Mouse (Mus musculus) stomach, postnatal 0 days (tissue): ENCODE results near the gene Rab17. TPM values are rescaled to one million over a fixed set of nuclear protein-coding genes. Genes with fewer than 3 reads are reported as not detected.

Experiments
- ATAC-seq: fragments of 200-750 bp; cut with Nextera tagmentation; 2 replicates; pipeline ENCODE4 v1.8.0; 2017; ENCODE audit not compliant: low FRiP score, low TSS enrichment
- DNase-seq: peaks from one replicate; pipeline ENCODE4 v3.0.0-alpha.2; 2016; ENCODE audit warnings: low spot score
- H3K27ac ChIP-seq: fragments of 300-500 bp; sonication (generic); replicated peaks from 2 replicates; pipeline ENCODE4 v1.5.1; 2014; ENCODE audit warnings: mild to moderate bottlenecking, control low read depth
- H3K27me3 ChIP-seq: fragments of 300-500 bp; sonication (generic); 2 replicates; pipeline ENCODE4 v1.6.1; 2014; ENCODE audit warnings: low read length; ENCODE audit not compliant: control insufficient read depth, insufficient read depth
- H3K36me3 ChIP-seq: fragments of 300-500 bp; sonication (generic); 2 replicates; pipeline ENCODE4 v1.6.1; 2014; ENCODE audit warnings: low read length, mixed read lengths; ENCODE audit not compliant: control insufficient read depth, insufficient read depth
- H3K4me1 ChIP-seq: fragments of 300-500 bp; sonication (generic); replicated peaks from 2 replicates; pipeline ENCODE4 v1.6.1; 2014; ENCODE audit warnings: antibody characterized with exemption; ENCODE audit not compliant: control insufficient read depth, insufficient read depth
- H3K4me2 ChIP-seq: fragments of 300-500 bp; sonication (generic); replicated peaks from 2 replicates; pipeline ENCODE4 v1.6.1; 2014; ENCODE audit warnings: low read depth, mild to moderate bottlenecking, control low read depth, moderate library complexity
- H3K4me3 ChIP-seq: fragments of 300-500 bp; sonication (generic); 2 replicates; pipeline ENCODE4 v1.5.1; 2014; ENCODE audit warnings: low read depth, low read length, control low read depth
- H3K9ac ChIP-seq: fragments of 300-500 bp; sonication (generic); 2 replicates; pipeline ENCODE4 v1.6.1; 2014; ENCODE audit warnings: mild to moderate bottlenecking, low read length, control low read depth, mixed read lengths
- H3K9me3 ChIP-seq: fragments of 300-500 bp; sonication (generic); 2 replicates; pipeline ENCODE4 v1.6.1; 2016; ENCODE audit warnings: low read length; ENCODE audit not compliant: control insufficient read depth
- CTCF ChIP-seq: IDR thresholded peaks from 2 replicates; pipeline ENCODE4 v1.5.1; 2016; ENCODE audit warnings: antibody characterized with exemption, low read depth, mild to moderate bottlenecking, moderate library complexity
- EP300 ChIP-seq: optimal IDR thresholded peaks from 2 replicates; pipeline ENCODE3; 2016; ENCODE audit warnings: antibody characterized with exemption
- WGBS: fragments of 180-500 bp; shearing (Covaris S2); extraction: QIAGEN DNeasy Blood & Tissue Kit; methylation state at CpG from one replicate; pipeline ENCODE4 v1.1.7; 2014; 5-methylcytosine and 5-hydroxymethylcytosine counted together
- polyA plus RNA-seq: library from polyadenylated mRNA; unstranded; fragments of >200 nt; fragmentation: Nextera tagmentation; extraction: Ambion mirVana; gene quantifications from 2 replicates; pipeline ENCODE4 v1.2.1, GENCODE M21; 2015

Rab17 gene
- polyA plus RNA-seq, 1 experiment from 2014 or later: 5.7 TPM

GRCm38 (mm10) chr1:90956245-90957096 lies 13.0 kb downstream of the Rab17 start:
- H3K36me3 ChIP-seq: no peaks in the 10 kb centered on the region
- DNase-seq: peak; percentile 67
- TF ChIP-seq CTCF (peak; percentile 90), EP300 (no peak)
- no peak overlapping the region for H3K4me2 ChIP-seq
- H3K4me3 ChIP-seq: no peak overlapping the region
- no peaks in the 10 kb centered on the region for H3K27me3 ChIP-seq
- no peaks in the 10 kb centered on the region for H3K4me1 ChIP-seq
- H3K27ac ChIP-seq: no peak overlapping the region
- H3K9me3 ChIP-seq: no peaks in the 10 kb centered on the region
- no peak overlapping the region for H3K9ac ChIP-seq
- 31% methylated on average over 7 of the region's 7 CpGs for WGBS
- ATAC-seq: peak; percentile 79

DNA sequence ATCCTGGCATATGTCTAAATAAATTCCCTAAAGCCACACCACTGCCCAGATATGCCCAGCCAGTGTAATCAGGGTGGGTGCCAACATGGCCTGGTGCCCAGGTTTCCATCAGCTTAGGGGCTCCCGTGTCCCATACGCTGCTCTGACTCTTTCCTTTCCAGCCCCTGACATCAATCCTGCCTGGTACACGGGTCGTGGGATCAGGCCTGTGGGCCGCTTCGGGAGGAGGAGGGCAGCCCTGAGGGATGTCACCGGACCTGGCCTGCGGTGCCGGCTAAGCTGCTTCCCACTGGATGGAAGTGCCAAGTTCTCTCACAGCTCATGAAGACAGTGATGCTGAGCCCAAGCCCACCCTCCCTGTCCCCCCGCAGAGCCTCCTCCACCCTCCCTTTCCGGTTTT lies 15.8 kb downstream of the Rab17 start:
- ATAC-seq: no peak
- no peak for TF ChIP-seq CTCF
- no peak for TF ChIP-seq EP300
- H3K9ac ChIP-seq: no peak overlapping the region
- no peaks in the 10 kb centered on the region for H3K9me3 ChIP-seq
- no peaks in the 10 kb centered on the region for H3K36me3 ChIP-seq
- no peak overlapping the region for H3K27ac ChIP-seq
- H3K27me3 ChIP-seq: no peaks in the 10 kb centered on the region
- no peak overlapping the region for H3K4me3 ChIP-seq
- DNase-seq: no peak
- WGBS: 72% methylated on average over 11 of the region's 11 CpGs
- no peak overlapping the region for H3K4me2 ChIP-seq
- H3K4me1 ChIP-seq: no peaks in the 10 kb centered on the region

DNA sequence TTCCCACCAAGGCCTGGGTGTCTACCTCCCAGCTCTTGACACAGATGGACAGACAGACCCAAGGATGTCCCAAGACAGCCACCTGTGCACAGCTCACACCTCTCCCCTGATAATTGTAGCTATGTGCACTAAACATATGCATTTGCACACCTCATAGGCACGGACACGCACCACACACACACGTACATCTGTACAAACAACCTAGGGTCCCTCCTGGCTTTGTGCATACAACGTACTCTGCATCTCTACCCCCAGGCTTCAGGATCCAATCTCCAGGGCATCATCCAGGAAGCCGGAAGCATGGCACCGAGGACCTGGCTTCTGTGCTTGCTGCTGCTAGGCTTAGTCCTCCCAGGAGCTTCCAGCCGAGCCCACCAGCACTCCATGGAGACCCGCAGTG lies 16.7 kb downstream of the Rab17 start, which contains the start of gene Prlh:
Gene Prlh (plus strand): TSS at position 301 of the 400 bp plus-strand sequence.
- Histone ChIP-seq H3K27me3 (no peaks in the 10 kb centered on the region), H3K4me2 (no peak within 1 kb of the TSS), H3K36me3 (no peaks in the 10 kb centered on the region), H3K4me3 (no peak within 1 kb of the TSS), H3K4me1 (no peaks in the 10 kb centered on the region), H3K27ac (no peak within 1 kb of the TSS), H3K9me3 (no peaks in the 10 kb centered on the region), H3K9ac (no peak within 1 kb of the TSS)
- ATAC-seq: no peak
- DNase-seq: no peak
- TF ChIP-seq EP300: no peak
- no peak for TF ChIP-seq CTCF
- WGBS: 88% methylated on average over 8 of the region's 8 CpGs

GRCm38 (mm10) chr1:90951670-90952069 lies 17.8 kb downstream of the Rab17 start:
- no peak overlapping the region for H3K9ac ChIP-seq
- no peaks in the 10 kb centered on the region for H3K9me3 ChIP-seq
- DNase-seq: no peak
- no peak for ATAC-seq
- H3K27me3 ChIP-seq: no peaks in the 10 kb centered on the region
- H3K4me2 ChIP-seq: no peak overlapping the region
- no peak overlapping the region for H3K4me3 ChIP-seq
- H3K36me3 ChIP-seq: no peaks in the 10 kb centered on the region
- no peaks in the 10 kb centered on the region for H3K4me1 ChIP-seq
- WGBS: 78% methylated on average over 7 of the region's 7 CpGs
- no peak overlapping the region for H3K27ac ChIP-seq
- no peak for TF ChIP-seq EP300
- no peak for TF ChIP-seq CTCF

- no peaks in the 10 kb centered on the region for H3K36me3 ChIP-seq
- no peaks in the 10 kb centered on the region for H3K27me3 ChIP-seq
- ATAC-seq (no peak), DNase-seq (no peak)
- H3K27ac ChIP-seq: no peak overlapping the region
- H3K4me3 ChIP-seq: no peak overlapping the region
- WGBS: 50% methylated on average over 9 of the region's 9 CpGs
- no peak overlapping the region for H3K4me2 ChIP-seq
- no peaks in the 10 kb centered on the region for H3K4me1 ChIP-seq
- H3K9ac ChIP-seq: no peak overlapping the region
- no peaks in the 10 kb centered on the region for H3K9me3 ChIP-seq
- TF ChIP-seq EP300: no peak
- TF ChIP-seq CTCF: no peak
These were observed 20.2 kb downstream of the Rab17 start for GRCm38 (mm10) chr1:90949309-90949708.

GRCm38 (mm10) chr1:90947252-90947651 lies 22.2 kb downstream of the Rab17 start:
- TF ChIP-seq CTCF (no peak), EP300 (no peak)
- Histone ChIP-seq H3K9ac (no peak overlapping the region), H3K4me2 (no peak overlapping the region), H3K4me3 (no peak overlapping the region), H3K27me3 (no peaks in the 10 kb centered on the region), H3K27ac (no peak overlapping the region), H3K36me3 (no peaks in the 10 kb centered on the region), H3K9me3 (no peaks in the 10 kb centered on the region), H3K4me1 (no peaks in the 10 kb centered on the region)
- ATAC-seq: no peak
- WGBS: 55% methylated on average over 2 of the region's 2 CpGs
- no peak for DNase-seq
